Mouse (Mus musculus): ENCODE measurements at regions not wholly inside any gene's neighbourhood (a gene's known extent, or its start where the extent isn't known, plus 50 kb on each side); places are given as distances from the start of the nearest gene placed in this dataset.

DNA sequence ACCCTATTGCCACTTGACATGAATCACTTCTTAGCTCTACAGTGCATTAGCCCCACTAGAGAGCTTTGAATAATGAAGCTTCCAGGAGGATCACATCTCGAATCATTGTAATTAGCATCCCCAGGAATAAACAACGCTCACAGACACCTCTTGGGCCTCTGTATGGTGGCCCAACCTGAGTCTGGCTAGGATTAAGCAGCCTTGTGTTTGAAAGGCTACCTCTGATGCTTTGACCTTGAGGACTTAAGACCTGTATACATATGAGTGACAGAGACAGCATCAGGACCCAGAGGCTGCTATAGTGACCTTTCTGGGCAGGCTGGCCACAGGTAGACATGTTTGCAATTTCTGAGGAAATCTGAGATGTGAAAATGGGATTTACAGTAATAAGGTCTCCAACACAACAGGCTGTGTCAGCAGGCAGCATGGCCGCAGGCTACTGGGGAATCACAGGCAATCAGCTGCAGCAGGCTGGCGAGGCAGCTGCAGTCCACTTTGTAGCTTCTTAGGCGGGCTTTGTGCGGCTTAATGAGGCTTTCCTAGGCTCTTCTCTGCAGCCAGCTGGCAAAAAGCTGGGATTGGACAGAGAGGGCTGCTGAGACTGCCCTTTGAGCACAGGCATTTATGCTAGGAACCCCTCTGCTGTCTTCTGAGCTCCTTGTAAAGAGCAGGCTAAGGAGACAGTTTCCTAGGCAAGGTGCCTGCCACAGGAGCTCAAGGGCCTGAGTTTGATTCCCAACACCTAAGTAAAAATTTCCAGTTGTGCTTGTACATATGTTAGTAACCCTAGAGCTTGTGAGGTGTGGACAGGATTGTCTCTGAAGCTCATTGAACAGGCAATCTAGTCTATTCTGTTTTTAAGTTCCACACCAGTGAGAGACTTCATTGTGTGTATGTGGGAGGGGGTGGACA lies 768.1 kb upstream of the Auts2 start:
- WGBS, result 22% methylated on average over 6 of the region's 6 CpGs
- Histone ChIP-seq H3K9me3 (ENCODE audit: control insufficient read depth, low read length) (no peaks in the 10 kb centered on the region), H3K9ac (replicated peaks; ENCODE audit: low read depth, low read length) (no peak overlapping the region), H3K27me3 (ENCODE audit: control insufficient read depth, insufficient read depth, low read length) (no peaks in the 10 kb centered on the region), H3K4me1 (ENCODE audit: control insufficient read depth, insufficient read depth, low read length) (0 out of 2 replicates have a peak, but pooled peaks cover 7% of the 10 kb centered on the region), H3K4me2 (ENCODE audit: low read depth, low read length) (no peak overlapping the region), H3K36me3 (ENCODE audit: control insufficient read depth, insufficient read depth, low read length) (no peaks in the 10 kb centered on the region), H3K4me3 (ENCODE audit: low read depth, low read length) (no peak overlapping the region), H3K27ac (ENCODE audit: low read depth, low read length) (peak overlapping the region; percentile 22; the same call in 1 of the 2 replicates)
- peak; percentile 49; the same call in 1 of the 2 replicates for ATAC-seq (ENCODE audit: low read depth)

- Histone ChIP-seq H3K27ac (ENCODE audit: low read depth, low read length) (no peak overlapping the region), H3K9me3 (ENCODE audit: control insufficient read depth, low read length) (no peaks in the 10 kb centered on the region), H3K36me3 (ENCODE audit: control insufficient read depth, insufficient read depth, low read length) (no peaks in the 10 kb centered on the region), H3K4me3 (ENCODE audit: low read depth, low read length) (no peak overlapping the region), H3K27me3 (ENCODE audit: control insufficient read depth, insufficient read depth, low read length) (no peaks in the 10 kb centered on the region), H3K9ac (replicated peaks; ENCODE audit: low read depth, low read length) (no peak overlapping the region), H3K4me1 (ENCODE audit: control insufficient read depth, insufficient read depth, low read length) (no peaks in the 10 kb centered on the region), H3K4me2 (ENCODE audit: low read depth, low read length) (no peak overlapping the region)
- WGBS, result 81% methylated on average over 7 of the region's 7 CpGs
- no peak for ATAC-seq (ENCODE audit: low read depth)
Measured at GRCm38 (mm10) chr5:133267887-133268286, 724.7 kb upstream of the Auts2 start.

DNA sequence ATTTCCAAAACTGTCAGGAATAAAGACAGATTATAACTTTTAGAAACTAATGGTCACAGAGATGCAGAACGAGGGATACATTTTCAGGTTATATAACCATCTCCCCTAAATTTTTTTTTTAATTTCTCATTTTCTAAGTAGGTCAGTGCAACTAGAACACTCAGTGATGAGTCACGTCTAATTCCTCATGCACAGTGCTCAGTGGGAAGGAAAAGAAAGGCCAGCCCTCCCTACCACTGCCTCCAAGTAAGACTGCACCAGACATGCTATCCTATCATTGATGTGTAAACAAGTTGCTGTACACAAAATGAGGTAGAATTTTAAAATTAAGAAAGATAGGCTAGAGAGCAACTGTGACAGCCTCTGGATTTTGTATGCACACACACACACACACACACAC lies 724.2 kb upstream of the Auts2 start:
- H3K4me2 ChIP-seq (ENCODE audit: low read depth, low read length), result no peak overlapping the region
- no peak for ATAC-seq (ENCODE audit: low read depth)
- no peak overlapping the region for H3K9ac ChIP-seq (replicated peaks; ENCODE audit: low read depth, low read length)
- H3K27me3 ChIP-seq (ENCODE audit: control insufficient read depth, insufficient read depth, low read length), result no peaks in the 10 kb centered on the region
- 80% methylated on average over 2 of the region's 2 CpGs for WGBS
- H3K9me3 ChIP-seq (ENCODE audit: control insufficient read depth, low read length), result no peaks in the 10 kb centered on the region
- H3K27ac ChIP-seq (ENCODE audit: low read depth, low read length), result no peak overlapping the region
- H3K36me3 ChIP-seq (ENCODE audit: control insufficient read depth, insufficient read depth, low read length), result no peaks in the 10 kb centered on the region
- no peak overlapping the region for H3K4me3 ChIP-seq (ENCODE audit: low read depth, low read length)
- no peaks in the 10 kb centered on the region for H3K4me1 ChIP-seq (ENCODE audit: control insufficient read depth, insufficient read depth, low read length)

DNA sequence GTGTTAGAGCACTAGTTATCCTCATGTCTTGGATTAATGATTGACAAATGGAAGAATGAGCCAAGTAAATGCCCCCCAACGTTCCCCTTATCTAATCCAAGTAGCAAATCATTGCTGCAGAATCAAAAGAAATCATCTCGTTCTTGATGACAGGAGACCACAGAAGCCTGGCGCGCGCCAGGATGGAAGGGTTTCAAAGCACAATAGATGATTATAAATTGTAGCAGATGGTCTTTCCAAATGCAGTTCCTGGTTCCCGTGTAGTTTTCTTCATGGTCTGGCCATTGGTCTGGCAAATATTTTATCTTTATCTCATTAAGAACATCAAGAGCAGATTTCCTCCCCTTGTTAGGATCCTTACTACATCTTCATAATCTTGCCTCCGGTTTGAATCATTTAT lies 721.8 kb upstream of the Auts2 start:
- Histone ChIP-seq H3K27me3 (ENCODE audit: control insufficient read depth, insufficient read depth, low read length) (no peaks in the 10 kb centered on the region), H3K9me3 (ENCODE audit: control insufficient read depth, low read length) (no peaks in the 10 kb centered on the region), H3K4me1 (ENCODE audit: control insufficient read depth, insufficient read depth, low read length) (no peaks in the 10 kb centered on the region), H3K9ac (replicated peaks; ENCODE audit: low read depth, low read length) (no peak overlapping the region), H3K4me3 (ENCODE audit: low read depth, low read length) (no peak overlapping the region), H3K4me2 (ENCODE audit: low read depth, low read length) (no peak overlapping the region), H3K27ac (ENCODE audit: low read depth, low read length) (no peak overlapping the region), H3K36me3 (ENCODE audit: control insufficient read depth, insufficient read depth, low read length) (no peaks in the 10 kb centered on the region)
- 52% methylated on average over 7 of the region's 7 CpGs for WGBS
- ATAC-seq (ENCODE audit: low read depth), result no peak

DNA sequence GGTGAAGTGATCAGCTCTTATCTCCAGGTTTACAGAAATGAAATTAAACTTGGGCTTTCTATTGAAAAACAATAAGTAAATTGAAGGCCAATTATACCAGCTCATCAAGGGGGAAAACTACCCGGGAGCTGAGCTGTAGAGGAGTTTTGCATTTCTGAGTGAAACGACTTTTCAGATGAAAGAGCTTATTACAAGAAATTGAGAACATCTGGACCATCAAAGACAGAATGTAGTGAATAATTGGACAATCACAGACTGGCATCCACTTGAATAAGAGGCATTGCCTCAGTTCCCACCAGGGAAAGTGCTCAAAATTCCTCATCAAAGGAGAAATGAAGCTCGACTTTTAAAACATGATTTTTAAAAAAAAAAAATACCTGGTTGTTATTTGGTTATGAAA lies 675.7 kb upstream of the Auts2 start:
- Histone ChIP-seq H3K9me3 (ENCODE audit: control insufficient read depth, low read length) (no peaks in the 10 kb centered on the region), H3K4me1 (ENCODE audit: control insufficient read depth, insufficient read depth, low read length) (no peaks in the 10 kb centered on the region), H3K9ac (replicated peaks; ENCODE audit: low read depth, low read length) (no peak overlapping the region), H3K36me3 (ENCODE audit: control insufficient read depth, insufficient read depth, low read length) (no peaks in the 10 kb centered on the region), H3K4me3 (ENCODE audit: low read depth, low read length) (no peak overlapping the region), H3K27ac (ENCODE audit: low read depth, low read length) (no peak overlapping the region), H3K27me3 (ENCODE audit: control insufficient read depth, insufficient read depth, low read length) (no peaks in the 10 kb centered on the region), H3K4me2 (ENCODE audit: low read depth, low read length) (no peak overlapping the region)
- ATAC-seq (ENCODE audit: low read depth), result no peak
- WGBS, result 62% methylated on average over 3 of the region's 3 CpGs

GRCm38 (mm10) chr5:133198546-133198945 lies 655.4 kb upstream of the Auts2 start:
- ATAC-seq (ENCODE audit: low read depth), result no peak
- Histone ChIP-seq H3K4me1 (ENCODE audit: control insufficient read depth, insufficient read depth, low read length) (no peaks in the 10 kb centered on the region), H3K4me2 (ENCODE audit: low read depth, low read length) (no peak overlapping the region), H3K9me3 (ENCODE audit: control insufficient read depth, low read length) (no peaks in the 10 kb centered on the region), H3K36me3 (ENCODE audit: control insufficient read depth, insufficient read depth, low read length) (no peaks in the 10 kb centered on the region), H3K27me3 (ENCODE audit: control insufficient read depth, insufficient read depth, low read length) (no peaks in the 10 kb centered on the region), H3K4me3 (ENCODE audit: low read depth, low read length) (no peak overlapping the region), H3K27ac (ENCODE audit: low read depth, low read length) (no peak overlapping the region), H3K9ac (replicated peaks; ENCODE audit: low read depth, low read length) (no peak overlapping the region)
- WGBS, result 96% methylated on average over 1 of the region's 1 CpGs

- no peaks in the 10 kb centered on the region for H3K9me3 ChIP-seq (ENCODE audit: control insufficient read depth, low read length)
- no peak overlapping the region for H3K9ac ChIP-seq (replicated peaks; ENCODE audit: low read depth, low read length)
- no peaks in the 10 kb centered on the region for H3K4me1 ChIP-seq (ENCODE audit: control insufficient read depth, insufficient read depth, low read length)
- 66% methylated on average over 8 of the region's 8 CpGs for WGBS
- H3K4me3 ChIP-seq (ENCODE audit: low read depth, low read length), result no peak overlapping the region
- no peaks in the 10 kb centered on the region for H3K27me3 ChIP-seq (ENCODE audit: control insufficient read depth, insufficient read depth, low read length)
- no peak overlapping the region for H3K27ac ChIP-seq (ENCODE audit: low read depth, low read length)
- no peaks in the 10 kb centered on the region for H3K36me3 ChIP-seq (ENCODE audit: control insufficient read depth, insufficient read depth, low read length)
- ATAC-seq (ENCODE audit: low read depth), result no peak
- H3K4me2 ChIP-seq (ENCODE audit: low read depth, low read length), result no peak overlapping the region
Measured at GRCm38 (mm10) chr5:133189798-133190571, 646.8 kb upstream of the Auts2 start.

- Histone ChIP-seq H3K36me3 (ENCODE audit: control insufficient read depth, insufficient read depth, low read length) (no peaks in the 10 kb centered on the region), H3K27me3 (ENCODE audit: control insufficient read depth, insufficient read depth, low read length) (no peaks in the 10 kb centered on the region), H3K4me3 (ENCODE audit: low read depth, low read length) (no peak overlapping the region), H3K4me2 (ENCODE audit: low read depth, low read length) (no peak overlapping the region), H3K4me1 (ENCODE audit: control insufficient read depth, insufficient read depth, low read length) (0 out of 2 replicates have a peak, but pooled peaks cover 3% of the 10 kb centered on the region), H3K9me3 (ENCODE audit: control insufficient read depth, low read length) (no peaks in the 10 kb centered on the region), H3K9ac (replicated peaks; ENCODE audit: low read depth, low read length) (no peak overlapping the region), H3K27ac (ENCODE audit: low read depth, low read length) (no peak overlapping the region)
- WGBS, result 84% methylated on average over 6 of the region's 6 CpGs
- no peak for ATAC-seq (ENCODE audit: low read depth)
Measured at GRCm38 (mm10) chr5:133175636-133176035, 632.5 kb upstream of the Auts2 start.

DNA sequence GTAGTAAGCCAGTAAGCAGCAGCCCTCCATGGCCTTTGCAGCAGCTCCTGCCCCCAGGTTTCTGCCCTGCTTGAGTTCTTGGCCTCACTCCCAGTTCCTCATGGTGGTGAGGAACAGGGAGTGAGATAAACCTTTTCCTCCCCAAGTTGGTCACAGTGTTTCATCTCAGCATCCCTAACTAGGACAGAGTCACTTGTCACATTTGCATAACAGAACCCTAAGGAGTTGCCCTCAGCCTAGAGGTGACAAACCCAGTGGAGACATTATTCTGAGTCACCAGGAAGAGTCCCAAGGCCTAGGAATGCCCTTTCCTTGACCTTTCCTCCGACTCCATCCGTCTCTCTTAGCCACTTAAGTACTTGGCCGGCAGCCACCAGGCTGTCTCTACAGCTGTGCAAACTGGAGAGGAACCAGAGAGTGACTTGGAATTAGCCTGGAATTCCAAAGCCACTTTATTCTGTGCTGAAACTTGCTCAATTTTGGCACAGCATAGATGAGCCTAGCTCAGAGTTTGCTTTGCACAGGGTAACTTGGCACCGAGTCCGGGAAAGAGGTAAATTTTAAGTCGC lies 630.1 kb upstream of the Auts2 start:
- no peak; the same call in 1 of the 2 replicates for ATAC-seq (ENCODE audit: low read depth)

More for the DNA sequence above, 630.1 kb upstream of the Auts2 start:
- no peaks in the 10 kb centered on the region for H3K36me3 ChIP-seq (ENCODE audit: control insufficient read depth, insufficient read depth, low read length)
- H3K9ac ChIP-seq (replicated peaks; ENCODE audit: low read depth, low read length), result no peak overlapping the region
- H3K27me3 ChIP-seq (ENCODE audit: control insufficient read depth, insufficient read depth, low read length), result no peaks in the 10 kb centered on the region
- H3K4me3 ChIP-seq (ENCODE audit: low read depth, low read length), result no peak overlapping the region
- 0 out of 2 replicates have a peak, but pooled peaks cover 3% of the 10 kb centered on the region for H3K4me1 ChIP-seq (ENCODE audit: control insufficient read depth, insufficient read depth, low read length)
- H3K9me3 ChIP-seq (ENCODE audit: control insufficient read depth, low read length), result no peaks in the 10 kb centered on the region
- no peak overlapping the region for H3K4me2 ChIP-seq (ENCODE audit: low read depth, low read length)
- 34% methylated on average over 6 of the region's 6 CpGs for WGBS
- no peak overlapping the region for H3K27ac ChIP-seq (ENCODE audit: low read depth, low read length)

Measured in neural tube, embryonic 14.5 days (tissue).